Mouse (Mus musculus): ENCODE results near the gene Cmip. TPM values are rescaled to one million over a fixed set of nuclear protein-coding genes. Genes with fewer than 3 reads are reported as not detected.

The Cmip gene
- total RNA-seq, 2 experiments from 2014 or later, result 115 to 162 TPM

GRCm38 (mm10) chr8:117371189-117371588 is 114.3 kb downstream of the Cmip start:
- no peak for DNase-seq (ENCODE audit: low spot score in 2 of 2)

- no peak for DNase-seq (ENCODE audit: low spot score in 2 of 2)
Observed at GRCm38 (mm10) chr8:117372070-117372469, 115.2 kb downstream of the Cmip start.

DNA sequence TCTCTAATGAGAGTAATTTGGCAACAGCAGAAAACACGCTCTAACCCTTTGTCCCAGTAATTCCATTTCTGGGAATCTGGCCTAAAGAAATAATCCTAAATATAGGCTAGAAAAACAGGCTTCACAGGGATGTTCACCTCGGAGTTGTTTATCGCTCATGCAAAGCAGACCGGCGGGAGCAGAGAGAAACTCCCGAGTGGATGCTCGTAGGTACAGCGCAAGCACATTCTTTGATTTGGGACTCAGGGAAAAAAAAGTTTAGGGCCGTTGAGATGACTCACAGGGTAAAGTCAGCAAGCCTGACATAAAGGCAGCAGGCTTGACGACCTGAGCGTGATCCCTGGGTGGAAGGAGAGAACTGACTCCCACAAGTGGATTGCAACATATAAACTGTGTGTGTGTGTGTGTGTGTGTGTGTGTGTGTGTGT is 116.2 kb downstream of the Cmip start:
- no peak for DNase-seq (ENCODE audit: low spot score in 2 of 2)

DNA sequence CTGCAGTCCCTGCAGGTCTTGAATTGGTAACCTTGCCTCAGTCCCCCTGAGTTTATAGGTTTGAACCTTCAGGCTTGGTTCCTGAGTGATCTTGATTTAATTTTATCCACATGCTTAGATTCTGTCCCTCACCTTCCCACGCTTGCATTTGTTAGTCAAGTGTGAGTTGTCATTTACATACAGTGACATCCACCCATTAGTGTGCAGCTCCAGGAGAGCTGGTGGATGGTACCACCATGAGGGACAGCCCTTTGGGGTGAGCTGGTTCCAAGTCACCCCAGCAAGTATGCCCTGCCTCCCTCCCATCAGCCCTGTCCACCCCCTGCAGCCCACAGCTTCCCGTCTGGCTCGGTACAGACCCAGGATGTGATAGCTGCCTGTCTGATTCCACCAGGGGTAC is 117.2 kb downstream of the Cmip start:
- no peak for DNase-seq (ENCODE audit: low spot score in 2 of 2)

GRCm38 (mm10) chr8:117376997-117377396 is 120.1 kb downstream of the Cmip start:
- DNase-seq (ENCODE audit: low spot score in 2 of 2), result no peak

- no peak for DNase-seq (ENCODE audit: low spot score in 2 of 2)
Observed at GRCm38 (mm10) chr8:117378625-117379024, 121.8 kb downstream of the Cmip start.

DNA sequence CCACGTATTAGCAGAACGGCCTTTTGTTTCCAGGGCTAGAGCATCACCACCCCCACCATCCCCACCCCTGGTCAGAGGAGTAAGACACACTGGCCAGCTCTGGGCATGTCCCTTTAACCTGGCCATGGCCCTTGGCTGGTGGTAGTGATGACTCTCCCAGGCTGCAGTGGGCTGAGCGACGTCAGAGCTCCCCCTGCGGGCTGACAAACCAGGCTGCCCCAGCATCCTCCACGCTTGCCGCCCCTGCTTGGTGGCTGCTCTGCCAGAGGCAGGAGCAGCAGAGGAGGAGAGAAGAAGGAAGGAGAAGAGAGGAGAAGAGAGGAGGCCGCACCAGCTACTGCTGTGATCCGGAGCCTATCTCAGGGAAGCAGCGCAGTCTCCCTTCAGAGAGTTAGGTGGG is 122.3 kb downstream of the Cmip start:
- DNase-seq (ENCODE audit: low spot score in 2 of 2), result peak; percentile 63 to 71

GRCm38 (mm10) chr8:117380796-117381195 is 123.9 kb downstream of the Cmip start:
- no peak for DNase-seq (ENCODE audit: low spot score in 2 of 2)

DNA sequence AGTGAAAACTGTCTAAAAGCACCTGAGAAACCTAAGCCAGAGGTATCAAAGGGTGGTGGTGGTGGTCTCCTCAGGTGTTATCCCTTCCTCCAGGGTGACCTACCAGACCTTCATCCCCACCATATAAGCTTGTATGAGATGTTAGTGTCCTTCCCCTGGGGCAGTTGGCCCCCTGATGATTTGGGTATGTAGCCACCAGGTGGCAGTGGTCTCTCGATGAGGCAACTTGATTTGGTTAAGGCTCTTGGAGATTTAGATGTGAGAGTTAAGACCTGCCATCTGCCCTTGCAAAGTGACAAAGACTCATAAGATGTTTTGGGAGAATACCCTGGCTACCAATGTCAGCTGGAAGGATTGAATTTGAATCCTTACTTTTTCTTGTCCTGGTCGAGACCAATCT is 129.3 kb downstream of the Cmip start:
- DNase-seq (ENCODE audit: low spot score in 2 of 2), result no peak

DNA sequence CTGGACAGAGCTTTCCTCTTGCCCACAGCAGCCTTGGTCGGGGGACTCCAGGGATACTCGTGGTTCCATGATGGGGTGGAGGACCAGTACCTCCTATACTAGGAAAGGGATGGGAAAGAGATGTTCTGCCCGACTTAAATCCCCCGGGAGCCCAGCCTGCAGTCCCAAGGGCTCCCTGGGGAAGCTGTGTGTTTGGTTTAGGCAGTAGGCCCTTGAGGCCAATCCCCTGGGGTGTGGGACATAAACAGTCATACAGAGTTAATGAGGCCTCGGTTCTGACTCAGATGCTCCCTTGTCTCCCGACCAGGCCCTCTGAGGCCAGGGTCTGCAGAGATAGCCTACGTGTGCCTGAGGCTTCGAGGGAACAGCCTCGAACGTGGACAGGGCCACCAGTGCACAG is 130.8 kb downstream of the Cmip start:
- DNase-seq (ENCODE audit: low spot score in 2 of 2), result no peak

DNA sequence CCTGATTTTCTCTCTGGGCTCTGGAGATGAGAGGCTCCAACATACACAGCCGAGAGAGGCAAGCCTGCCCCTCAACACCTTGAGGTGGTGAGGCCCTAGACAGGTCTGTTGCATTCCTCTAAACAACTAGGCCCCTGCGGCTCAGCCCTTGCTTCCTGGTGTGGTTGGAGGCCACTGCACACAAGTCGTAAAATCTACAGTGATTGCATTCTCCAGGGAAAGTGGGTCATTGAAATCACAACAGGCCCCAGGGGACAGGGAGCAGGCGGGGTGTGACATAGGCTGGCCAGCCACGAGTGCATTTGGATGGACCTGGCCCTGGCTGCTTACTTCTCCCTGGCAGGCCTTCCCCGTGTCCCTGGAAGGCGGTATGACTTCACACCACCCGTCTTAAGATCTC is 131.5 kb downstream of the Cmip start:
- no peak for DNase-seq (ENCODE audit: low spot score in 2 of 2)

- DNase-seq (ENCODE audit: low spot score in 2 of 2), result no peak
Observed at GRCm38 (mm10) chr8:117393853-117394252, 137.0 kb downstream of the Cmip start.

DNA sequence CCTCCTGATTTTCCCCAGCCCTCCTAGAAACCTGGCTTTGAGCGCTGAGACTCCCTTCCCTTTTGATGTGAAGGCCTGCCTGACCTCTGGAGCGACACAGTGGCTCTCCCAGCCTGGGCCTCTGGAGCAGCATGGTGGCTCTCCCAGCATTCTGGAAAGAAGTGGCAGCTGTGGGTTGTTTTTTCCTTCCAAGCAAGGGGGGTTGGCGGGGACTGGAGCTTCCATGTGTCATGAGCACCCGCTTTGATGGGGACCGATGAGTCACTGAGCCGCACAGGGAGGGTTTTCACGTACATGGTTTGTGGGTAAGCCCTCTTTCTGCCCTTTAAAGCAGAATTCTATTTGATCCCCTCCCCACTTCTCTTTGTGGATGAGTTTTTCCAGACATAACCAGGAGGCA is 138.2 kb downstream of the Cmip start:
- peak; percentile 43 to 61 for DNase-seq (ENCODE audit: low spot score in 2 of 2)

- no peak for DNase-seq (ENCODE audit: low spot score in 2 of 2)
Observed at GRCm38 (mm10) chr8:117396884-117397283, 140.0 kb downstream of the Cmip start.

- no peak for DNase-seq (ENCODE audit: low spot score in 2 of 2)
Observed at GRCm38 (mm10) chr8:117397751-117398150, 140.9 kb downstream of the Cmip start.

DNA sequence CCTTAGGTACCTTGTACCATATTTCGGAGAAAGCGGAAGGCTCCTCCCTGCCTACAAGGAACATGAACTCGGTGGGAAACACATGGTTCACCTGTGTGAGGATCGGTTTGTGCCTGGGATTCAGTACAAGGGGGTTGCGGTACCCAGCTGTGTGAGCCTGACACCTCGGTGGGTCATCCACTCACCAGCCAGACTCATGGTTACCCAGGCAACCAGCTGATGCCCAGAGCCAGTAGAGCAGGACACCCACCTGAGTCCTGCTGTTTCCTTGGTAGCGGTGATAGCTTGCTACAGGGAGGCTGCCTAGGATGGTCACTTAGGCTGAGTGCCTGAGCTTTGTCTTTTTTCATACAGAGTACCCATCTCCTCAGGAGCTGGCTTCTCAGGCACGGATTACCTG is 142.4 kb downstream of the Cmip start:
- DNase-seq (ENCODE audit: low spot score in 2 of 2), result no peak

- no peak for DNase-seq (ENCODE audit: low spot score in 2 of 2)
Observed at GRCm38 (mm10) chr8:117400820-117401219, 144.0 kb downstream of the Cmip start.

DNA sequence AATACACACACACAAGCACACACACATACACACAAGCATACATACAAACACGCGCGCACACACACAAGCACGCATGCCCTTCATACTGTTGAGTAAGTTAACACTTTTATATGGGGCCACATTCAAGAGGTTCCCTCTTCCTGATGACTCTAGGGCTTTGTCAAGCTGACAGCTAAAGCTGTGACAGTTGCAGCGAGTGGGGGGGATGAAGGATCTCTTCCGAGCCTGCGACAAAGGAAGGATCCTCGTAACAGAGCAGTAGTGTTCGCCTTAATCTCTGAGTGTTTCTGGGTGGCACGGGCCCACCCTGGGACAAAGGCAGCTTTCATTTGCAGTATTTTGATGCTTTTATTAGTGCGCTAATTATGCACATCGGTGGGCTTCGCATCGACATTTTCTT is 145.0 kb downstream of the Cmip start:
- no peak for DNase-seq (ENCODE audit: low spot score in 2 of 2)

DNA sequence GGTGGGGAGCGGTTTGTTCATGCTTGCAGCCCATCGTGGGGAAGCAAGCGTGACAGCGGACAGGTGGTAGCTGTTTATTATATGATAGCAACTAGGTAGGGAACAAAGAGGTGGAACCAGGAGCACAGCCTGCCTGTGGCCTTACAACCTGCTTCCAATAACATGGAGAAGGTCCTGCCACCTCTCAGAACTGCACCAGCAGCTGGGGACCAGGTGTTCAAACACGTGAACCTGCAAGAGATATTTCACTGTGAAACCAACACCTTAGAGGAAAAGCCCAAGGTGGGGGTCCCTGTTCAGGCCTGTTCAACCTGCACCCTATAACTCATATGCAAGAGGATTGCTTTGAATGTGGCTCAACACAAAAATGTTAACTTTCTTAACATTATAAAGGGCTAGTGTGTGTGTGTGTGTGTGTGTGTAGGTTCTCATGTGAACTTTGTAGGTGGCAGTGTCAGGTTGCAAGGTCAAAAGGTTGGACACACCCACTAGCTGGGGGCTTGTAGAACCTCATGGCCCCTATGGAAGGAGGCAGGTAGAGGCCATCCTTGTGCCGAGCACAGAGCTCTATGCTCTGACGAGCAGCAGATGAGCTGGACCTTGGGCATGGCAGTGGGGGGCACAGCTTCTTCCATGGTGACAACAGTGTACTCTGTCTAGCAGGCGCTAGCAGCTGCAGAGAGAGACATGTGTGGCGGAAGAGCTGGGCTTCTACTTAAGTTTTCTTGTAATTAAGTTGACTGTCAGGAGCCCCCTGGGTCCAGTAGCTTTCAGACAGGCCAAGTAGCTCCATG is 146.2 kb downstream of the Cmip start:
- DNase-seq (ENCODE audit: low spot score in 2 of 2), result no peak

DNA sequence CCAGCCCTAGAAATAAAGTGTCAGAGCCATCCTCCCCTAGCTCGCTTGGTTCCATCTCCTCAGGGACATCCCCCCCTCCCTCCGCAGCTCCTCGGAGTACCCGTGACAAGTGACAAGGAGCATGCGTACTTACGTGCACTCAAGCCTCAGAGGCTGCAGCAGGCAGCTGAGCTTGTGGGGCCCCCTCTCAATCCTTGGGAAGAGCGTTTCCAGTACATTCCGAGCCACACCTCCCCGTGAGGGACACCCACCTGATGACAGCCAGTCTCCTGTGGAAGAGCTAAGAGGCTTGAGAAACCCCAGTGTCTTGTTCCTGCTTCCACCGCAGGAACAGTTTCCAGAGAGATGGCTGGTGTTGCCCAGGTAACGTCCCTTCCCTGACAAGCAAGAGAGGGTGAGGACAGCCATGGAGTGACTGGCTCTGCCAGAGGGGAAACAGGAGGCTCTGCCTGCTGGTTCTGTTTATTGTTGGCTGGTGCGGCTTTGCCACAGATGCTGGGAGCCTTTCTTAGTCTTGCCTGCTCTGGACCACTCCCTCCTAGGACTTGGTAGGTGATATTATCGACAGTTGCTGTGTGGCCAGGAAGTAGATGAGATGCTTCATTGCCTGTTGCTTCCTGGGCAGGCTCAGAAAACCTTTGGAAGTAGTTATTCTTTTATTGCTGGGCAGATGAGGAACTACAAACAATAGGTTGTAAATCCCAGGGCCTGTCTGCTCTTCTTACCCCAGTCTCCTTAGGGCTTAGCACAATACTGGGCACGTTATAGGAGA is 147.0 kb downstream of the Cmip start:
- DNase-seq (ENCODE audit: low spot score in 2 of 2), result no peak

DNA sequence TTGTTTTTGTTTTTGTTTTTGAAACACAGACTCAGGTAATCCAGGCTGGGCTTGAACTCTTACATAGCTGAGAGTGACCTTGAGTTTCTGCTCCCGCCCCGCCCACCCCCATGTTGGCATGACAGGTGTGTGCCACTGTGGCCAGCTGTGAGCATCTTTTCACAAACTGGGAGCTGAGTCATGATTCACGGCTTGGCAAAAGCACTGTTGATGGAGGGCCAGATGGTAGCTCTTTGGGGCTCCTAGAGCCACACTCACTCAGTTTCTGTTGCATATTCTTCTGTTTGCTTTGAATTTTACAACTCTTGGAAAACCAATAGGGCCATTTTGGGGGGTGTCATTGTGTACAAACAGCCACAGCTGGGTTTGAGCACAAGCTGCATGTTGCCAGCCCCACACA is 149.2 kb downstream of the Cmip start:
- DNase-seq (ENCODE audit: low spot score in 2 of 2), result no peak

- DNase-seq (ENCODE audit: low spot score in 2 of 2), result no peak
Observed at GRCm38 (mm10) chr8:117408634-117409033, 151.8 kb downstream of the Cmip start.

DNA sequence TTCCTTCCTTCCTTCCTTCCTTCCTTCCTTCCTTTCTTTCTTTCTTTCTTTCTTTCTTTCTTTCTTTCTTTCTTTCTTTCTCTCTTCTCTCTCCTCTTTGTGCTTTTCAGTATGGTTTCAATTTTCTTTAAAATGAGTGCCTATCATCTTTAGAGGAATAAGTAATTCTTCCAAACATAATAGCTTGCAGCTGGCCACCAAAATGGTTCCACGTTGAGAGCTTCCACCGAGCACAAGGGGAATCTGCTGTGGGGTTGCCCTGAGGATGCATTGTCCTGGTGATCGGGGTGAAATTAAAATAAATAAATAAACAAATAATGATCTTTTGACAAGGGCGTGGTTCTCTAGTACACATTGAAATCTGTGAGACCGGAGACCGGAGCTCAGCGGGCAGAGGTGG is 152.2 kb downstream of the Cmip start:
- no peak for DNase-seq (ENCODE audit: low spot score in 2 of 2)
